Mouse (Mus musculus) forebrain, embryonic 16.5 days (tissue): Measurements from ENCODE around the gene Mchr1. TPM values are rescaled to one million over a fixed set of nuclear protein-coding genes. Genes with fewer than 3 reads are reported as not detected.
"Not testable (repeated sequence)": the region's sequence is repeated elsewhere in the genome, so short reads cannot be mapped to it uniquely, and the experiment has no call there.

Experiments used
- ATAC-seq: fragments of 200-750 bp; cut with Nextera tagmentation; 2 replicates; pipeline ENCODE4 v1.8.0; 2017; ENCODE audit warnings: mild to moderate bottlenecking, moderate library complexity
- H3K27ac ChIP-seq: fragments of 300-500 bp; sonication (generic); 2 replicates; pipeline ENCODE4 v1.5.1; 2014; ENCODE audit warnings: low read length, control low read depth
- H3K27me3 ChIP-seq: fragments of 300-500 bp; sonication (generic); replicated peaks from 2 replicates; pipeline ENCODE4 v1.6.1; 2014; ENCODE audit warnings: low read length; ENCODE audit not compliant: control insufficient read depth, insufficient read depth
- H3K36me3 ChIP-seq: fragments of 300-500 bp; sonication (generic); 2 replicates; pipeline ENCODE4 v1.6.1; 2014; ENCODE audit not compliant: control insufficient read depth, insufficient read depth
- H3K4me1 ChIP-seq: fragments of 300-500 bp; sonication (generic); replicated peaks from 2 replicates; pipeline ENCODE4 v1.6.1; 2014; ENCODE audit warnings: low read length; ENCODE audit not compliant: control insufficient read depth, insufficient read depth
- H3K4me2 ChIP-seq: fragments of 300-500 bp; sonication (generic); 2 replicates; pipeline ENCODE4 v1.6.1; 2014; ENCODE audit warnings: mild to moderate bottlenecking, low read length, control low read depth
- H3K4me3 ChIP-seq: fragments of 300-500 bp; sonication (generic); replicated peaks from 2 replicates; pipeline ENCODE4 v1.5.1; 2014; ENCODE audit warnings: mild to moderate bottlenecking, low read length, control low read depth
- H3K9ac ChIP-seq: fragments of 300-500 bp; sonication (generic); replicated peaks from 2 replicates; pipeline ENCODE4 v1.6.1; 2014; ENCODE audit warnings: low read depth, low read length, control low read depth
- H3K9me3 ChIP-seq: fragments of 300-500 bp; sonication (generic); 2 replicates; pipeline ENCODE4 v1.6.1; 2016; ENCODE audit warnings: low read length; ENCODE audit not compliant: control insufficient read depth
- WGBS: fragments of 180-500 bp; shearing (Covaris S2); extraction: QIAGEN DNeasy Blood & Tissue Kit; methylation state at CpG from one replicate; pipeline ENCODE4 v1.1.7; 2014; 5-methylcytosine and 5-hydroxymethylcytosine counted together
- polyA plus RNA-seq: library from polyadenylated mRNA; unstranded; fragments of >200 nt; fragmentation: Nextera tagmentation; extraction: Ambion mirVana; gene quantifications from 2 replicates; pipeline ENCODE4 v1.2.1, GENCODE M21; 2015

The Mchr1 gene
- polyA plus RNA-seq, 1 experiment from 2014 or later = 2.3 TPM

- Histone ChIP-seq H3K4me3 (no peak overlapping the region), H3K4me2 (no peak overlapping the region), H3K9ac (no peak overlapping the region), H3K27ac (no peak overlapping the region), H3K4me1 (no peaks in the 10 kb centered on the region), H3K9me3 (no peaks in the 10 kb centered on the region), H3K27me3 (no peaks in the 10 kb centered on the region), H3K36me3 (no peaks in the 10 kb centered on the region)
- ATAC-seq = no peak
- 93% methylated on average over 10 of the region's 10 CpGs for WGBS
These were observed 38.1 kb upstream of the Mchr1 start for GRCm38 (mm10) chr15:81197197-81197596.

DNA sequence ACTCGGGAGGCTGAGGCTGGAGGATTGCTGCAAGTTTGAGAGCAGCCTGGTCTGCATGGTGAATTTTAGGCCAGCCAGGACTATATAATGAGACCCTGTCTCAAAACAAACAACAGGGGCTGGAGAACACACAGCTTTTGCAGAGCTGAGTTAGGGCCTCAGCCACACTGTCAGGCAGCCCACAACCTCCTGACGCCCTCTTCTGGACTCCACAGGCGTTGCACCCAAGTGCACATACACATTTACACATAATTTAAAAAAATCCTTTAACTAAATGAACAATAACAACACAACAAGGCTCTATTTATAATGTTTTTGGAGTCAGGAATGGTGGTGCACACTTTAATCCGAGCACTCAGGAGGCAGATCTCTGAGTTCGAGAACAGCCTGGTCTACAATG is 36.9 kb upstream of the Mchr1 start:
- 90% methylated on average over 5 of the region's 5 CpGs for WGBS
- H3K27ac ChIP-seq = no peak overlapping the region
- ATAC-seq = no peak

DNA sequence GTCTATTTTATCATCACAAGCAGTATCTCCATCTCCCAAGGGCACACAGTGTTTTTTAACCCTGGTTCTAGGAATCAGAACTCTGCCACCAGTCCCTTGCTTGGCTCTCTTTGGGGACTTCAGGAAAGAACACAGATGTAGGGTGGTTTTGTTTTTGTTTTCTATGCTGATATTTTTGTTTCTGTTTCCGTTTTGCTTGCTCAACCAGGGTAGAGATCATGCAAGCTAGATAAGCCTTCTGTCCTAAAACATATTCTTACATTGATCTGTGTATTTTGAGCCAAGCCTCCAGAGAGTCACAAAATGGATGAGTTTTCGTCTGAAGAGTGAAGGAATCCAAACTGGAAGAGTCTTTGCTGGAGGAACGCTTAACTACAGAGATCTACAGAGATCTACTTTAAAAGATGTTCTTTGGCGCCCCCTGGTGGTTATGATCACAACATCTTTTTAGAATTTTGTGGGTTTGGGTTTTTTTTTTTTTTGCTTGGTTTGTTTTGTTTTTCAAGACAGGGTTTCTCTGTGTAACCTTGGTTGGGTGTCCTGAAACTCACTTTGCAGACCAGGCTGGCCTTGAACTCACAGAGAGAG is 35.8 kb upstream of the Mchr1 start:
- Histone ChIP-seq H3K27me3 (no peaks in the 10 kb centered on the region), H3K4me3 (no peak overlapping the region), H3K27ac (no peak overlapping the region), H3K4me2 (no peak overlapping the region), H3K9ac (no peak overlapping the region), H3K9me3 (no peaks in the 10 kb centered on the region), H3K36me3 (no peaks in the 10 kb centered on the region), H3K4me1 (no peaks in the 10 kb centered on the region)
- ATAC-seq = no peak
- WGBS = 25% methylated on average over 4 of the region's 4 CpGs

More for the DNA sequence above, 36.9 kb upstream of the Mchr1 start:
- Histone ChIP-seq H3K4me3 (no peak overlapping the region), H3K9me3 (no peaks in the 10 kb centered on the region), H3K4me2 (no peak overlapping the region), H3K27me3 (no peaks in the 10 kb centered on the region), H3K9ac (no peak overlapping the region), H3K4me1 (no peaks in the 10 kb centered on the region), H3K36me3 (no peaks in the 10 kb centered on the region)

DNA sequence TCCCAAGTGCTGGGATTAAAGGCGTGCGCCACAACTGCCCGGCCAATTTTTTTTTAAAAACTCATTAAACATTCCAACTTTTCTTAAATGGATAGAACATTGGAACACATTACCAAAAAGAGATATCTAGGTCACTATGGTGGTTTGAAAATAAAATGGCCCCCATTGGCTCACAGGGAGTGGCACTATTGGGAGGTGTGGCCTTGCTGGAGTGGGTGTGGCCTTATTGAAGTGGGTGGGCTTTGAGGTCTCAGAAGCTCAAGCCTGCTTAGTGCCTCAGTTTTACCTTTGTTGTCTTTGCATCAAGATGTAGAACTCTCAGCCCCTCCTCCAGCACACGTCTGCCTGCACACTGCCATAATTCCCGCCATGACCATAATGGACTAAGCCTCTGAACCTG is 32.8 kb upstream of the Mchr1 start:
- H3K27ac ChIP-seq = no peak overlapping the region
- no peak overlapping the region for H3K9ac ChIP-seq
- WGBS = 88% methylated on average over 5 of the region's 5 CpGs
- H3K36me3 ChIP-seq = no peaks in the 10 kb centered on the region
- H3K4me2 ChIP-seq = no peak overlapping the region
- no peaks in the 10 kb centered on the region for H3K4me1 ChIP-seq
- H3K27me3 ChIP-seq = no peaks in the 10 kb centered on the region
- no peaks in the 10 kb centered on the region for H3K9me3 ChIP-seq
- ATAC-seq = no peak
- no peak overlapping the region for H3K4me3 ChIP-seq

GRCm38 (mm10) chr15:81210496-81210895 is 24.8 kb upstream of the Mchr1 start:
- H3K9me3 ChIP-seq = no peaks in the 10 kb centered on the region
- no peak overlapping the region for H3K27ac ChIP-seq
- no peak overlapping the region for H3K9ac ChIP-seq
- WGBS = 66% methylated on average over 5 of the region's 5 CpGs
- H3K4me2 ChIP-seq = no peak overlapping the region
- ATAC-seq = no peak
- no peaks in the 10 kb centered on the region for H3K4me1 ChIP-seq
- H3K4me3 ChIP-seq = no peak overlapping the region
- H3K36me3 ChIP-seq = no peaks in the 10 kb centered on the region
- H3K27me3 ChIP-seq = no peaks in the 10 kb centered on the region

DNA sequence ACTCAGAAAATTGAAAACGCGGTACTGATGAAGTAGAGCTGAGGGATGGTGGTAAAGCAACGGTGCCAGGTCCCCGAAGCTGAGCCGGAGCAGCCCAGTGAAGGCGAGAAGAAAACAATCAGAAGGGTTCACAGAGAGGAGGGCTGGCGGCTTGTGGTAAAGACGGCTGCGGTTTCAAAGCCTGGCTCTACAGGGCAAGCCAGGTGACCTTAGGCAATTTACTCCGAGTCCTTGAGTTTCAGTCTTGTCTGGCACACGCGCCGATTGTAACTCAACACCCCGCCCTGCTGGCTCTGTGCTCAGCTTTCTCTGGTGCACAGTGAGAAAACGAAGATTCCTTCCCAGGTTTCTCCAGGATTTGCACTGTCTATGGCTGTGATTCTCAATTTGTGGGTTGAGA is 22.3 kb upstream of the Mchr1 start:
- Histone ChIP-seq H3K9me3 (no peaks in the 10 kb centered on the region), H3K27ac (no peak overlapping the region), H3K4me1 (no peaks in the 10 kb centered on the region), H3K4me3 (no peak overlapping the region), H3K27me3 (no peaks in the 10 kb centered on the region), H3K36me3 (no peaks in the 10 kb centered on the region), H3K9ac (no peak overlapping the region), H3K4me2 (no peak overlapping the region)
- ATAC-seq = no peak
- 69% methylated on average over 15 of the region's 15 CpGs for WGBS

- WGBS = 82% methylated on average over 19 of the region's 19 CpGs
- ATAC-seq = no peak
- no peaks in the 10 kb centered on the region for H3K9me3 ChIP-seq
These were observed 18.2 kb upstream of the Mchr1 start for GRCm38 (mm10) chr15:81216906-81217653.

GRCm38 (mm10) chr15:81219054-81219453 is 16.2 kb upstream of the Mchr1 start:
- ATAC-seq = no peak
- no peak overlapping the region for H3K4me2 ChIP-seq
- H3K27me3 ChIP-seq = no peaks in the 10 kb centered on the region
- no peaks in the 10 kb centered on the region for H3K9me3 ChIP-seq
- no peaks in the 10 kb centered on the region for H3K4me1 ChIP-seq
- H3K9ac ChIP-seq = no peak overlapping the region
- WGBS = 87% methylated on average over 6 of the region's 6 CpGs
- no peak overlapping the region for H3K27ac ChIP-seq
- no peaks in the 10 kb centered on the region for H3K36me3 ChIP-seq
- no peak overlapping the region for H3K4me3 ChIP-seq

More at GRCm38 (mm10) chr15:81216906-81217653, 18.2 kb upstream of the Mchr1 start:
- H3K4me3 ChIP-seq = no peak overlapping the region
- H3K4me1 ChIP-seq = no peaks in the 10 kb centered on the region
- H3K4me2 ChIP-seq = no peak overlapping the region
- H3K27ac ChIP-seq = no peak overlapping the region
- no peaks in the 10 kb centered on the region for H3K36me3 ChIP-seq
- no peaks in the 10 kb centered on the region for H3K27me3 ChIP-seq
- H3K9ac ChIP-seq = no peak overlapping the region

DNA sequence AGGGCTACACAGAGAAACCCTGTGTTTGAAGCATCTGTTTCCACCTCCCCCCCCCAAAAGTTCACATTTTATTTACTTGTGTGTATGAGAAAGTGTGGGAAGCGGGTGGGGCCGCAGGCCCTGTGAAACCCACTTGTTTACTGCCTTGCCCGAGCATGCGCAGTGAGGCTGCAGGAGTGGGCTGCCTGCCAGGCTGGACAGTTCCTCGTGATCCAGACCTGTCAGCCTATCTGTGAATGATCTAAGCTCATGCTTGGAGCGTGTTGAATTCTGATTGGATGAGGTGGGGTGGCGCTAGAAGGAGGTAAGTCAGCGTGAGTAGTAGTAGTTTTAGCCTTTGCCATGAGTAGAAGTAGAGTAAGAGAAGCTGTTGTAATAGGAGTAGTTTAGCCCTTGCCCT is 15.2 kb upstream of the Mchr1 start:
- H3K27me3 ChIP-seq, H3K4me3 ChIP-seq, H3K4me1 ChIP-seq, H3K36me3 ChIP-seq, H3K9me3 ChIP-seq, H3K9ac ChIP-seq, H3K4me2 ChIP-seq, H3K27ac ChIP-seq, ATAC-seq: not testable (repeated sequence)
- WGBS = 69% methylated on average over 8 of the region's 8 CpGs
